Mouse (Mus musculus) gastrocnemius, postnatal 36 days (tissue): Measurements from ENCODE around the gene Uqcrfs1. TPM values are rescaled to one million over a fixed set of nuclear protein-coding genes. Genes with fewer than 3 reads are reported as not detected.

Source experiments
- DNase-seq, 2 experiments: peaks; one replicate each; pipeline ENCODE4 v3.0.0; 2022
- intact Hi-C: fragments of 180-260 bp; cut with DNase I; formaldehyde crosslinking; loops from one replicate; pipeline ENCODE4 v1.15.1; 2025
- total RNA-seq, 2 experiments: library from RNA; stranded (reverse); gene quantifications; 2 replicates each; pipeline ENCODE4 v1.2.3; 2021

Gene Uqcrfs1
- total RNA-seq, 2 experiments from 2014 or later = 527 to 542 TPM

DNA sequence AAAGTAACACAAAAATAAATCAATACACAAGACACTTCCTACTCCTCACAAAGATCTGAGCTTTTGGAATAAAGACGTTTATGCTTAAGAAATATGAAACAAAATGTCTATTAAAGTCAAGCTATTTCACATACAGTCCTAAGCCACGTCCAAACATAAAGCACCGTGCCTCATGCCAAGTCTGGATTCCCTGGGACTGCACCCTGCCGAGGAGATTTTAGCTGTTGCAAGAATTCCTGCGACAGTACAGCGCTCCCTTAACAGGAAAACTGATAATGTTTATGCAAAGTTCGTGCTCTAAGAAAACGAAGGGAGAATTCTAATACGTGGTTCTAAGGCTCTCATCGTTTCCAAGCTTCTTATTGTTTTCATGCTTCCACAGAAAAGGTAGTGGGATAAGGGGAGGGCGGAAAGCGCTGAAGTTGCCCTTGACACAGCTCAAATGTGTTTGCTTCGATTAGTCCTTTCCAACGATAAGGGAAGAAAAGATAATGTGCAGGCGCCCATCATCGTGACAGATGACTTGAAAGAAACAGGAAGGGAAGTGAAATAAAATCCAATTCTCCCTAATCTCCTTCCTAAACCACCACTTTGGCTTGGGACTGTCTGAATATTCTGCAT lies 23.8 kb downstream of the Uqcrfs1 start:
- intact Hi-C loops = loop anchor here (10.0 kb wide), 1 partner anchor 427 kb away; no protein-coding TSS in a partner anchor
- no peak for DNase-seq

DNA sequence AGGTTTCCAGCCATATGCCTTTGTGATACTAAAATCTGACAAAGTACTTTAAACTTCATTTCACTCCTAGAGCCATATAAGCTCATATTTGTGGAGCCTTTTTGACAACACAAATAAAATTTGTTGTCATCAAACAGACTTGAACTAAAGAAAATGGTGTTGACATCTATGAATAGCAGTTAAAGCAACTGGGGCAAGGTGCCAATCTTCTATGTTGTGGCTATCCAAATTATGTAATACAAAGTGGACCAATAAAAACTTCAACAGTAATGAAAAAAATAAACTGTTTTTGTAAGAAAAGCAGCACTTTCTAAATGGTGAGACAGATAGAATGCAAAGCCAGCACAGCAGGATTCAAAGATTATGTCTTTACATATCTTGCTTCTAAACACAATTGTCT lies 27.0 kb downstream of the Uqcrfs1 start:
- no peak for DNase-seq
- intact Hi-C loops = no loop called here

DNA sequence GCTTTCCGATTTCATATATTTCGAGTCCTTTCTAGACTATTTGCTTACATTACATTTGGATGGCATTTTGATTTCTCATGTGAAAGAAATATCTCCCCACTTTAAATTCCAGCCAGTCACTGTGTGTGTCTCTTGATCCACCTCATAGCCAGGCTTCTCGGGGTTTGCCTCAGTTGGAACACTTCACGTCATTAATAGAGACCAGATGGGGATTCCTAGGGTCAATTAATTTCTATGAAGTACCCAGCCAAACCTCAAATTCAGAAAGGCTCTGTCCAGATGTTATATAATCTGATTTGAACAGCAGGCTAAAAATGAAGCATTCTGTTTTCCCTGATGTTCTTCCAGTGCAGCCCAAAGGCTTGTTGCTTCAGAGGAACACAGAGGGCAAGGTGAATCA lies 37.5 kb downstream of the Uqcrfs1 start:
- intact Hi-C loops = no loop called here
- DNase-seq = no peak

DNA sequence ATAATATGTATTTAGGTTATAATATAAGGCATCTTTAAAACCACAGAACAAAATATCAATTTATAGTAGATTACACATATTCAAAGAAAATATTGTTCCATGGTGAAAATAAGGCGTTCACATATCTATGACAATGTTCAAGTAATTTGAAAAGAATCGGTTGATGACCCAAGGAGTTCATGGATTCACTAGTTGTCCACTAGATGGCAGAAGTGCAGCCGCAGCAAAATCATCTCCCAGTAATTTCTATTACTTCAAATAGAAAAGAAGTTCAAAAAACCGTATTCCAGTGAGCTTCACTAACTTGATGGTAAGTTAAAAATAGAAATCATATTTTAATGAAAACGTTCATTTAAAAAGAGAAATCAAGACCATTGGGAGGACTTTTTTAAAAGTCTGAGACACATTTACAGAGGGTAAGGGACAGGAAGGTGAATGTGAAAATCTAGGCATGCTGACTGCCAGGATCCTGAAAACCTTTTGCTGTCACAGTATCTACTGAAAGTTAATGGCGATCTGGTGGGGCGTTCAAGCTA lies 43.2 kb downstream of the Uqcrfs1 start:
- intact Hi-C loops = loop anchor here (2.0 kb wide), 1 partner anchor 29 kb away; no protein-coding TSS in a partner anchor
- no peak for DNase-seq

Other genes starting within 250 kb of the Uqcrfs1 start
- gene Agtr1a, start 208.9 kb downstream of the Uqcrfs1 start, total RNA-seq = 1 to 10 TPM; 2.8 to 4.3 TPM
- 10 to 100 TPM; 43.4 to 43.5 TPM for gene Dusp22, start 114.6 kb upstream of the Uqcrfs1 start, total RNA-seq
- under 1 TPM; 0.79 TPM for gene Irf4, start 203.9 kb upstream of the Uqcrfs1 start, total RNA-seq